Mouse (Mus musculus) left cerebral cortex, adult 18-20 months (tissue): ENCODE data around the gene Igfbp6. TPM values are rescaled to one million over a fixed set of nuclear protein-coding genes. Genes with fewer than 3 reads are reported as not detected.
"Not testable (repeated sequence)": the region's sequence is repeated elsewhere in the genome, so short reads cannot be mapped to it uniquely, and the experiment has no call there.

Experiments
- DNase-seq, 2 experiments: peaks; one replicate each; pipeline ENCODE4 v3.0.0; 2021 to 2022; ENCODE audit warnings: low spot score in 2 of 2, mixed read lengths in 1 of 2
- total RNA-seq, 2 experiments: library from RNA; stranded (reverse); gene quantifications; 2 replicates each; pipeline ENCODE4 v1.2.3; 2021

Igfbp6 gene
- total RNA-seq, 2 experiments from 2014 or later, result 60.2 to 61.6 TPM

GRCm38 (mm10) chr15:102135522-102136128, 8.5 kb upstream of the Igfbp6 start:
- no peak for DNase-seq

GRCm38 (mm10) chr15:102136129-102136758, 7.9 kb upstream of the Igfbp6 start, which contains the start of gene Spryd3:
TSS of gene Spryd3 (minus strand) at chr15:102136234.
- DNase-seq, result peak; percentile 97 to 98

- no peak for DNase-seq
Observed at GRCm38 (mm10) chr15:102141120-102141519, 3.0 kb upstream of the Igfbp6 start.

GRCm38 (mm10) chr15:102142914-102143912, 949 bp upstream of the Igfbp6 start:
- DNase-seq, result peak; percentile 51 to 69

- no peak for DNase-seq
Observed at GRCm38 (mm10) chr15:102144726-102145125, 564 bp downstream of the Igfbp6 start.

- peak; percentile 73 to 77 for DNase-seq
Observed at GRCm38 (mm10) chr15:102145330-102145729, 1.2 kb downstream of the Igfbp6 start.

GRCm38 (mm10) chr15:102146089-102146488, 1.9 kb downstream of the Igfbp6 start:
- no peak for DNase-seq

- peak; percentile 48 to 57 for DNase-seq
Observed at GRCm38 (mm10) chr15:102146882-102147281, 2.7 kb downstream of the Igfbp6 start.

GRCm38 (mm10) chr15:102147674-102148402, 3.7 kb downstream of the Igfbp6 start:
- no peak for DNase-seq

- DNase-seq, result no peak
Observed at GRCm38 (mm10) chr15:102149561-102149960, 5.4 kb downstream of the Igfbp6 start.

GRCm38 (mm10) chr15:102150301-102151135, 6.4 kb downstream of the Igfbp6 start, which contains the start of gene Soat2:
TSS of gene Soat2 (plus strand) at chr15:102150526.
- no peak for DNase-seq

- no peak for DNase-seq
Observed at GRCm38 (mm10) chr15:102152646-102153045, 8.5 kb downstream of the Igfbp6 start.

- not testable (repeated sequence) for DNase-seq
Observed at GRCm38 (mm10) chr15:102155006-102155405, 10.8 kb downstream of the Igfbp6 start.

- DNase-seq, result no peak
Observed at GRCm38 (mm10) chr15:102156836-102157235, 12.7 kb downstream of the Igfbp6 start.

GRCm38 (mm10) chr15:102160415-102161060, 16.4 kb downstream of the Igfbp6 start:
- no peak for DNase-seq

- no peak for DNase-seq
Observed at GRCm38 (mm10) chr15:102163900-102164693, 19.9 kb downstream of the Igfbp6 start.

- DNase-seq, result no peak
Observed at GRCm38 (mm10) chr15:102165468-102166100, 21.4 kb downstream of the Igfbp6 start.

- DNase-seq, result no peak
Observed at GRCm38 (mm10) chr15:102167620-102168021, 23.5 kb downstream of the Igfbp6 start.
